Mouse (Mus musculus) embryonic facial prominence, embryonic 13.5 days (tissue): Measurements from ENCODE around the gene 2210407C18Rik. TPM values are rescaled to one million over a fixed set of nuclear protein-coding genes. Genes with fewer than 3 reads are reported as not detected.
A peak's percentile ranks its signal among the peaks of the same experiment; 100 is the strongest.

Source experiments
- ATAC-seq: fragments of 200-750 bp; cut with Nextera tagmentation; 2 replicates; pipeline ENCODE4 v1.8.0; 2017; ENCODE audit warnings: low read depth; ENCODE audit not compliant: insufficient number of reproducible peaks, insufficient read depth, low FRiP score, low TSS enrichment
- H3K27ac ChIP-seq: fragments of 300-500 bp; sonication (generic); 2 replicates; pipeline ENCODE4 v1.5.1; 2015; ENCODE audit warnings: moderate library complexity, mild to moderate bottlenecking, inconsistent platforms
- H3K27me3 ChIP-seq: fragments of 300-500 bp; sonication (generic); 2 replicates; pipeline ENCODE4 v1.6.1; 2015; ENCODE audit warnings: mild to moderate bottlenecking, inconsistent platforms
- H3K36me3 ChIP-seq: fragments of 300-500 bp; sonication (generic); 2 replicates; pipeline ENCODE4 v1.6.1; 2015; ENCODE audit warnings: mild to moderate bottlenecking, inconsistent platforms
- H3K4me1 ChIP-seq: fragments of 300-500 bp; sonication (generic); 2 replicates; pipeline ENCODE4 v1.6.1; 2015; ENCODE audit warnings: inconsistent platforms
- H3K4me2 ChIP-seq: fragments of 300-500 bp; sonication (generic); 2 replicates; pipeline ENCODE4 v1.6.1; 2015; ENCODE audit warnings: moderate library complexity, mild to moderate bottlenecking, inconsistent platforms
- H3K4me3 ChIP-seq: fragments of 300-500 bp; sonication (generic); 2 replicates; pipeline ENCODE4 v1.5.1; 2015; ENCODE audit warnings: mild to moderate bottlenecking, inconsistent platforms
- H3K9ac ChIP-seq: fragments of 300-500 bp; sonication (generic); 2 replicates; pipeline ENCODE4 v1.6.1; 2015; ENCODE audit warnings: mild to moderate bottlenecking, inconsistent platforms
- H3K9me3 ChIP-seq: fragments of 300-500 bp; sonication (generic); 2 replicates; pipeline ENCODE4 v1.6.1; 2016; ENCODE audit warnings: inconsistent platforms
- WGBS: fragments of 180-500 bp; shearing (Covaris S2); methylation state at CpG from one replicate; pipeline ENCODE4 v1.1.7; 2015; ENCODE audit warnings: mixed read lengths; 5-methylcytosine and 5-hydroxymethylcytosine counted together
- polyA plus RNA-seq: library from polyadenylated mRNA; unstranded; fragments of >200 nt; fragmentation: Nextera tagmentation; extraction: Ambion mirVana; gene quantifications from 2 replicates; pipeline ENCODE4 v1.2.1, GENCODE M21; 2015

2210407C18Rik gene
- polyA plus RNA-seq = not detected in 2 replicates

GRCm38 (mm10) chr11:58615975-58616374 lies at the start of gene 2210407C18Rik:
Gene 2210407C18Rik (minus strand): TSS chr11:58616075.
- Histone ChIP-seq H3K27me3 (no peaks in the 10 kb centered on the region), H3K36me3 (no peaks in the 10 kb centered on the region), H3K9me3 (no peaks in the 10 kb centered on the region), H3K4me3 (no peak within 1 kb of the TSS), H3K4me2 (no peak within 1 kb of the TSS), H3K4me1 (no peaks in the 10 kb centered on the region), H3K27ac (no peak within 1 kb of the TSS), H3K9ac (no peak within 1 kb of the TSS)
- WGBS = 87% methylated on average over 4 of the region's 4 CpGs
- no peak for ATAC-seq

- ATAC-seq = no peak
- Histone ChIP-seq H3K4me2 (no peak within 1 kb of the TSS), H3K9ac (no peak within 1 kb of the TSS), H3K4me1 (no peaks in the 10 kb centered on the region), H3K4me3 (no peak within 1 kb of the TSS), H3K9me3 (no peaks in the 10 kb centered on the region), H3K27me3 (no peaks in the 10 kb centered on the region), H3K27ac (no peak within 1 kb of the TSS), H3K36me3 (no peaks in the 10 kb centered on the region)
- 87% methylated on average over 4 of the region's 4 CpGs for WGBS
Observed at GRCm38 (mm10) chr11:58658596-58658995, 42.7 kb upstream of the 2210407C18Rik start, which contains the start of gene Olfr322. Gene Olfr322 (plus strand): TSS chr11:58658782.

GRCm38 (mm10) chr11:58655151-58655550 lies 39.3 kb upstream of the 2210407C18Rik start:
- Histone ChIP-seq H3K27me3 (no peaks in the 10 kb centered on the region), H3K4me2 (no peak overlapping the region), H3K9ac (no peak overlapping the region), H3K27ac (no peak overlapping the region), H3K4me3 (no peak overlapping the region), H3K4me1 (no peaks in the 10 kb centered on the region), H3K36me3 (no peaks in the 10 kb centered on the region), H3K9me3 (no peaks in the 10 kb centered on the region)
- ATAC-seq = no peak
- WGBS = 76% methylated on average over 3 of the region's 3 CpGs

GRCm38 (mm10) chr11:58643350-58643749 lies 27.5 kb upstream of the 2210407C18Rik start:
- no peak overlapping the region for H3K9ac ChIP-seq
- ATAC-seq = no peak
- H3K27ac ChIP-seq = no peak overlapping the region
- H3K9me3 ChIP-seq = no peaks in the 10 kb centered on the region
- H3K27me3 ChIP-seq = peaks cover 44% of the 10 kb centered on the region
- H3K4me3 ChIP-seq = no peak overlapping the region
- 42% methylated on average over 6 of the region's 6 CpGs for WGBS
- H3K4me1 ChIP-seq = peaks cover 11% of the 10 kb centered on the region
- H3K36me3 ChIP-seq = no peaks in the 10 kb centered on the region
- no peak overlapping the region for H3K4me2 ChIP-seq

- H3K4me3 ChIP-seq = no peak overlapping the region
- no peak for ATAC-seq
- no peaks in the 10 kb centered on the region for H3K36me3 ChIP-seq
- H3K9me3 ChIP-seq = no peaks in the 10 kb centered on the region
- H3K27ac ChIP-seq = no peak overlapping the region
- H3K4me2 ChIP-seq = no peak overlapping the region
- 82% methylated on average over 13 of the region's 13 CpGs for WGBS
- H3K27me3 ChIP-seq = peaks cover 56% of the 10 kb centered on the region
- H3K4me1 ChIP-seq = peaks cover 11% of the 10 kb centered on the region
- no peak overlapping the region for H3K9ac ChIP-seq
Observed at GRCm38 (mm10) chr11:58641638-58642358, 25.9 kb upstream of the 2210407C18Rik start.

- no peak for ATAC-seq
- H3K4me2 ChIP-seq = peak overlapping the region; percentile 71
- H3K9me3 ChIP-seq = no peaks in the 10 kb centered on the region
- no peak overlapping the region for H3K9ac ChIP-seq
- peaks cover 57% of the 10 kb centered on the region for H3K27me3 ChIP-seq
- peaks cover 11% of the 10 kb centered on the region for H3K4me1 ChIP-seq
- no peak overlapping the region for H3K27ac ChIP-seq
- WGBS = 34% methylated on average over 14 of the region's 14 CpGs
- H3K4me3 ChIP-seq = peak overlapping the region; percentile 40
- H3K36me3 ChIP-seq = no peaks in the 10 kb centered on the region
Observed at GRCm38 (mm10) chr11:58641057-58641456, 25.2 kb upstream of the 2210407C18Rik start.

- H3K27me3 ChIP-seq = peaks cover 51% of the 10 kb centered on the region
- ATAC-seq = no peak
- H3K4me2 ChIP-seq = peak within 1 kb of the TSS; percentile 71
- peak within 1 kb of the TSS; percentile 40 for H3K4me3 ChIP-seq
- peak within 1 kb of the TSS; percentile 54 for H3K9ac ChIP-seq
- H3K27ac ChIP-seq = no peak within 1 kb of the TSS
- H3K9me3 ChIP-seq = no peaks in the 10 kb centered on the region
- WGBS = 4% methylated on average over 34 of the region's 34 CpGs
- peaks cover 11% of the 10 kb centered on the region for H3K4me1 ChIP-seq
- H3K36me3 ChIP-seq = no peaks in the 10 kb centered on the region
Observed at GRCm38 (mm10) chr11:58640272-58640867, 24.5 kb upstream of the 2210407C18Rik start, which contains the start of gene Trim58. Gene Trim58 (plus strand): TSS chr11:58640465.

GRCm38 (mm10) chr11:58638176-58638701 lies 22.4 kb upstream of the 2210407C18Rik start:
- no peak overlapping the region for H3K4me3 ChIP-seq
- no peak overlapping the region for H3K4me2 ChIP-seq
- H3K9me3 ChIP-seq = no peaks in the 10 kb centered on the region
- no peak overlapping the region for H3K9ac ChIP-seq
- ATAC-seq = no peak
- WGBS = 44% methylated on average over 7 of the region's 7 CpGs
- H3K27ac ChIP-seq = no peak overlapping the region
- H3K4me1 ChIP-seq = peaks cover 11% of the 10 kb centered on the region
- no peaks in the 10 kb centered on the region for H3K36me3 ChIP-seq
- peaks cover 50% of the 10 kb centered on the region for H3K27me3 ChIP-seq

GRCm38 (mm10) chr11:58636376-58636977 lies 20.6 kb upstream of the 2210407C18Rik start:
- H3K9ac ChIP-seq = no peak overlapping the region
- no peak overlapping the region for H3K27ac ChIP-seq
- peaks cover 11% of the 10 kb centered on the region for H3K4me1 ChIP-seq
- H3K36me3 ChIP-seq = no peaks in the 10 kb centered on the region
- WGBS = 22% methylated on average over 4 of the region's 4 CpGs
- H3K4me2 ChIP-seq = no peak overlapping the region
- H3K4me3 ChIP-seq = no peak overlapping the region
- no peaks in the 10 kb centered on the region for H3K9me3 ChIP-seq
- ATAC-seq = no peak
- H3K27me3 ChIP-seq = peaks cover 43% of the 10 kb centered on the region

- H3K27me3 ChIP-seq = peaks cover 27% of the 10 kb centered on the region
- no peak overlapping the region for H3K27ac ChIP-seq
- H3K4me3 ChIP-seq = no peak overlapping the region
- H3K4me1 ChIP-seq = no peaks in the 10 kb centered on the region
- WGBS = 60% methylated on average over 4 of the region's 4 CpGs
- H3K9ac ChIP-seq = no peak overlapping the region
- no peaks in the 10 kb centered on the region for H3K9me3 ChIP-seq
- no peak for ATAC-seq
- no peak overlapping the region for H3K4me2 ChIP-seq
- no peaks in the 10 kb centered on the region for H3K36me3 ChIP-seq
Observed at GRCm38 (mm10) chr11:58634878-58635277, 19.0 kb upstream of the 2210407C18Rik start.

- no peaks in the 10 kb centered on the region for H3K4me1 ChIP-seq
- no peaks in the 10 kb centered on the region for H3K36me3 ChIP-seq
- no peak within 1 kb of the TSS for H3K9ac ChIP-seq
- no peaks in the 10 kb centered on the region for H3K9me3 ChIP-seq
- WGBS = 75% methylated on average over 5 of the region's 5 CpGs
- no peak within 1 kb of the TSS for H3K4me3 ChIP-seq
- H3K27me3 ChIP-seq = no peaks in the 10 kb centered on the region; the same call in 1 of the 2 replicates
- no peak within 1 kb of the TSS for H3K27ac ChIP-seq
- no peak within 1 kb of the TSS for H3K4me2 ChIP-seq
- no peak for ATAC-seq
Observed at GRCm38 (mm10) chr11:58630401-58630800, 14.5 kb upstream of the 2210407C18Rik start, which contains the start of gene Olfr323. Gene Olfr323 (minus strand): TSS chr11:58630501.
